In the genomic region with DNA sequence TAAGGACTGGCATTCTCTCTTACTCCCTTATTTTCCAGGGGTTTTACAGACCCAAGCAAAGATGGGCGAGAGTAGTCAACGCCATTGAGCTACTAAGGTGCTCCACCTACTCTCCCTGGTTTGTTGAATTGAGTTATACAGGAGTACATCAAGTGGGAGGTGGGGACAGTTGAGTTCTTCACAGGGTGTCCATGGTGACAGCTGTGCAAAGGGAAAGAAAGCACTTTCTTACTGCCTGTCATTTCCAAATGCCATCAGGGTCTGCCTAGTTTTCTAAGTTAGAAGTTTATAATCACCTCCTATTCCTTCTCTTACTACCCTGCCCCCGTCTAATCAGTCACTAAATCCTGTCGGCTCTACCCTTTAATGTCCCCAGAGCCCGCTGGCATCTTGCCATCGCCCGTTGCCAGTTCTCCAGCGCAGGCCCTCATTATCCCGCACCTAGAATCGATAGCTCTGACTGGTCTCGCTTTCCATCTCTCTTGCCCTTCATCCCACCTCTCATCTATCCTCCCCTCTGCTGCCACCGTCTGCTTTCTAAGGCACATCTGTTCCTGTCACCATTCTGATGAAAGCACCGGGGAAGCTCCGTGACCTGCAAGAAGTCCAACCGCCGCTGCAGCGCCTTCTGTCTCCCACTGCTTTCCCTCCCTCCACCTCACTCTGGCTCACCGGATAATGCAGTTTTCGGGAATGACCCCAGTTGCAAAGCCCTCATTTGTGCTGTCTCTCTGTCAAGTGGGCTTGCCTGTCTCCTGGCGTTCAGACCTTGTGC, we compare ENCODE assay signal across 7 mouse cellular contexts. TPM values are rescaled to one million over a fixed set of nuclear protein-coding genes. Genes with fewer than 3 reads are reported as not detected.
DNase-seq lines count a peak whose midpoint lies in the region; ATAC-seq lines count a peak whose summit lies in the region.

No protein-coding gene starts in this region.

- no peak for DNase-seq in liver, embryonic 11.5 days (ENCODE audit: low spot score)
- DNase-seq in liver: no peak
- DNase-seq in layer of hippocampus, postnatal 14 days (ENCODE audit: low spot score in 2 of 2): no peak
- DNase-seq in T-cell, adult 2 months (ENCODE audit: low spot score): no peak

- H3K27me3 ChIP-seq in liver, embryonic 11.5 days (replicated peaks; ENCODE audit: control insufficient read depth, insufficient read depth, low read length): 0 out of 2 replicates have a peak, but pooled peaks cover 4% of the 10 kb centered on the region
- H3K27me3 ChIP-seq in forebrain, embryonic 13.5 days: no peaks in the 10 kb centered on the region
- no peaks in the 10 kb centered on the region for H3K27me3 ChIP-seq in intestine, embryonic 16.5 days (replicated peaks; ENCODE audit: control insufficient read depth, insufficient read depth, low read length)
- no peaks in the 10 kb centered on the region for H3K27me3 ChIP-seq in neural tube, embryonic 12.5 days (replicated peaks)

- peak overlapping the region; percentile 17 for H3K4me2 ChIP-seq in liver, embryonic 11.5 days
- peak overlapping the region; percentile 54 for H3K4me2 ChIP-seq in forebrain, embryonic 13.5 days
- 0 out of 2 replicates have a peak overlapping the region, but pooled peaks have one; percentile 8 for H3K4me2 ChIP-seq in intestine, embryonic 16.5 days (ENCODE audit: low read depth, low read length)
- peak overlapping the region; percentile 49 for H3K4me2 ChIP-seq in neural tube, embryonic 12.5 days (replicated peaks)

- no peak overlapping the region for H3K27ac ChIP-seq in liver, embryonic 11.5 days (ENCODE audit: low read depth, low read length)
- H3K27ac ChIP-seq in forebrain, embryonic 13.5 days: peak overlapping the region; percentile 59
- H3K27ac ChIP-seq in intestine, embryonic 16.5 days (ENCODE audit: low read length): no peak overlapping the region
- H3K27ac ChIP-seq in neural tube, embryonic 12.5 days: no peak overlapping the region

- no peaks in the 10 kb centered on the region for H3K9me3 ChIP-seq in liver, embryonic 11.5 days (ENCODE audit: control insufficient read depth, low read length)
- H3K9me3 ChIP-seq in forebrain, embryonic 13.5 days (replicated peaks): no peaks in the 10 kb centered on the region
- H3K9me3 ChIP-seq in intestine, embryonic 16.5 days (ENCODE audit: control insufficient read depth, low read length): no peaks in the 10 kb centered on the region
- H3K9me3 ChIP-seq in neural tube, embryonic 12.5 days: no peaks in the 10 kb centered on the region

- no peak overlapping the region for H3K9ac ChIP-seq in liver, embryonic 11.5 days (ENCODE audit: low read depth, low read length)
- peak overlapping the region; percentile 34; the same call in 1 of the 2 replicates for H3K9ac ChIP-seq in forebrain, embryonic 13.5 days
- H3K9ac ChIP-seq in intestine, embryonic 16.5 days (ENCODE audit: low read depth, low read length): no peak overlapping the region
- peak overlapping the region; percentile 42; the same call in 1 of the 2 replicates for H3K9ac ChIP-seq in neural tube, embryonic 12.5 days

- no peaks in the 10 kb centered on the region for H3K4me1 ChIP-seq in liver, embryonic 11.5 days (replicated peaks; ENCODE audit: control insufficient read depth, insufficient read depth, low read length)
- peaks cover 15% of the 10 kb centered on the region for H3K4me1 ChIP-seq in forebrain, embryonic 13.5 days
- peaks cover 2% of the 10 kb centered on the region; the same call in 1 of the 2 replicates for H3K4me1 ChIP-seq in intestine, embryonic 16.5 days (ENCODE audit: control insufficient read depth, insufficient read depth, low read length)
- peaks cover 11% of the 10 kb centered on the region for H3K4me1 ChIP-seq in neural tube, embryonic 12.5 days

- WGBS in liver, embryonic 11.5 days: 40% methylated on average over 20 of the region's 20 CpGs
- WGBS in forebrain, embryonic 13.5 days: 12% methylated on average over 20 of the region's 20 CpGs
- 23% methylated on average over 20 of the region's 20 CpGs for WGBS in intestine, embryonic 16.5 days
- WGBS in neural tube, embryonic 12.5 days: 22% methylated on average over 20 of the region's 20 CpGs

- H3K4me3 ChIP-seq in liver, embryonic 11.5 days (ENCODE audit: low read depth, low read length): no peak overlapping the region
- H3K4me3 ChIP-seq in forebrain, embryonic 13.5 days: peak overlapping the region; percentile 25
- no peak overlapping the region for H3K4me3 ChIP-seq in intestine, embryonic 16.5 days (ENCODE audit: low read length)
- 0 out of 2 replicates have a peak overlapping the region, but pooled peaks have one; percentile 7 for H3K4me3 ChIP-seq in neural tube, embryonic 12.5 days

- H3K36me3 ChIP-seq in liver, embryonic 11.5 days (ENCODE audit: control insufficient read depth, insufficient read depth, low read length): no peaks in the 10 kb centered on the region
- H3K36me3 ChIP-seq in forebrain, embryonic 13.5 days (ENCODE audit: poor library complexity, severe bottlenecking): no peaks in the 10 kb centered on the region
- no peaks in the 10 kb centered on the region for H3K36me3 ChIP-seq in intestine, embryonic 16.5 days (ENCODE audit: control insufficient read depth, insufficient read depth, low read length)
- H3K36me3 ChIP-seq in neural tube, embryonic 12.5 days: no peaks in the 10 kb centered on the region

- ATAC-seq in liver, embryonic 11.5 days (replicated peaks; ENCODE audit: low FRiP score): no peak
- peak; percentile 71 for ATAC-seq in forebrain, embryonic 13.5 days
- peak; percentile 56 for ATAC-seq in intestine, embryonic 16.5 days
- ATAC-seq in neural tube, embryonic 12.5 days (ENCODE audit: low FRiP score, low read depth): peak; percentile 71

RNA-seq across cellular contexts. Expression of a gene that starts 15.6 kb away (rescaled TPM):
- polyA plus RNA-seq in liver, embryonic 11.5 days (2014; fragmentation: Nextera tagmentation; extraction: Ambion mirVana): 7.7 and 7.8 TPM in 2 replicates
- polyA plus RNA-seq in forebrain, embryonic 13.5 days (2015; fragmentation: Nextera tagmentation; extraction: Ambion mirVana): 5.6 and 6.2 TPM in 2 replicates
- 5.0 and 5.6 TPM in 2 replicates for polyA plus RNA-seq in intestine, embryonic 16.5 days (2015; fragmentation: Nextera tagmentation; extraction: Ambion mirVana)
- polyA plus RNA-seq in neural tube, embryonic 12.5 days (2016; fragmentation: Nextera tagmentation; extraction: Ambion mirVana): 8.3 and 9.4 TPM in 2 replicates
- total RNA-seq in layer of hippocampus, postnatal 14 days (2021): 1 to 10 TPM; 8.9 to 9.5 TPM

RNA-seq across cellular contexts. Expression of a gene that starts 51.0 kb away (rescaled TPM):
- polyA plus RNA-seq in liver, embryonic 11.5 days (2014; fragmentation: Nextera tagmentation; extraction: Ambion mirVana): 0.10 TPM in 1 of 2 replicates, not detected in the other
- 1.2 and 1.5 TPM in 2 replicates for polyA plus RNA-seq in forebrain, embryonic 13.5 days (2015; fragmentation: Nextera tagmentation; extraction: Ambion mirVana)
- polyA plus RNA-seq in intestine, embryonic 16.5 days (2015; fragmentation: Nextera tagmentation; extraction: Ambion mirVana): 0.07 and 0.10 TPM in 2 replicates
- 0.96 and 1.3 TPM in 2 replicates for polyA plus RNA-seq in neural tube, embryonic 12.5 days (2016; fragmentation: Nextera tagmentation; extraction: Ambion mirVana)
- total RNA-seq in layer of hippocampus, postnatal 14 days (2021): 100 to 1,000 TPM; 101 to 106 TPM

Comparison
In these comparisons a context has a peak if more than half of its experiments do, and no peak if none do; other contexts are left out.
1. H3K4me3 ChIP-seq: peak in forebrain, embryonic 13.5 days (single experiment) and neural tube, embryonic 12.5 days (single experiment); none in liver, embryonic 11.5 days (single experiment) and intestine, embryonic 16.5 days (single experiment).
2. H3K9ac ChIP-seq: peak in forebrain, embryonic 13.5 days (single experiment) and neural tube, embryonic 12.5 days (single experiment); none in liver, embryonic 11.5 days (single experiment) and intestine, embryonic 16.5 days (single experiment).
3. Peak in every context shown above with its lines, with median percentiles within 50 percentile points of each other: H3K4me2 ChIP-seq.